Mouse (Mus musculus): ENCODE measurements around the gene Acat1.

DNA sequence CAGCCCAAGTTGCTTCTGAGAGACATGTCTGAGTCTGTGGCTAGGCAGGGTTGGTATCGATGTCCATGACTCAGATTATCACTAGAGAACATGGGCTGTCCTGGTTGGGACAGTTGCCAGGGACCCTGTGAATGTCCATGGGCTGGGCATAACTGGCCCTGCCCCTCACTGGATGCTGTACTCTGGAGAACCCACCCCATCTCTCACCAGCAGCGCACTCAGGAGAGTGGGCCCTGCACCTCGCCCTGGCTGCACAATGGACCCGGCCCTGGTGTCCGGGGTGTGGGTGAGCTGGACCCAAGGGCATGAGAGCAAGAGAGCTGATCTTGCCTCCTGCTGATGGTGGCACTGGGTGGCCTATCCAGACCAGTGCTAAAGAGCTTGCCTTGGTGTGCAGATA is 5.2 kb downstream of the Acat1 start:
- TF ChIP-seq POLR2A (IDR thresholded peaks at IDR 0.05; ENCODE audit: borderline replicate concordance, insufficient read depth, low read length) = no peak
- TF ChIP-seq CTCF (IDR thresholded peaks at IDR 0.05; ENCODE audit: borderline replicate concordance, insufficient read depth, low read depth, low read length) = no peak

All from cerebellum, adult 2 months (tissue).